Mouse (Mus musculus): ENCODE data around the gene Endog.
"Not testable (repeated sequence)": the region's sequence is repeated elsewhere in the genome, so short reads cannot be mapped to it uniquely, and the experiment has no call there.

Endog gene

GRCm38 (mm10) chr2:30166677-30167076 is 4.6 kb upstream of the Endog start:
- DNase-seq (ENCODE audit: low spot score in 2 of 2) = no peak

GRCm38 (mm10) chr2:30171997-30172382 is 697 bp downstream of the Endog start:
- DNase-seq (ENCODE audit: low spot score in 2 of 2) = no peak

DNA sequence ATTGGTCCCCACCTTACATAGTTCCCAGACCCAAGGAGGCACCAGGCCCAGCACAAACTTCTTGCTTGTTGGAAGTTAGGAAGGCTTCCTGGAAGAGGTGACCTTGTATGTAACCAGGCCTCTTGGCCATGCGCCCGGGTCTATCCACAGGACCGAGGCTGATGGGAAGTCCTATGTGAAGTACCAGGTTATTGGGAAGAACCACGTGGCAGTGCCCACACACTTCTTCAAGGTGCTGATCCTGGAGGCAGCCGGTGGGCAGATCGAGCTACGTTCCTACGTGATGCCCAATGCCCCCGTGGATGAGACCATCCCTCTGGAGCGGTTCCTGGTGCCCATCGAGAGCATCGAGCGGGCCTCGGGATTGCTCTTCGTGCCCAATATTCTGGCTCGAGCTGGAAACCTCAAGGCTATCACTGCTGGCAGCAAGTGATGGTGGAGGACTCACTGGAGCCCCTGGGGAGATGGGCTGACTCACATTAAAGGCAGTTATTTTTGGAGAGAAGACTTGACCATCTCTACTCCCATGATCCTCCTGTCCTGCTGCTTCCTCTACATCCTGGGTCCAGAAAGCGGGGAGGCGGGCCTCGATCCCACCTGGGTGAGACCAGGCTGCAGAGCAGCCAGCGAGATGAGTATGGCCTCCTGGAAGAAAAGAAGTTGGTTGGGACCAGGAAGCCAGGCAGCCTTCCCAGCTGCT is 2.4 kb downstream of the Endog start:
- no peak for DNase-seq (ENCODE audit: low spot score in 2 of 2)

DNA sequence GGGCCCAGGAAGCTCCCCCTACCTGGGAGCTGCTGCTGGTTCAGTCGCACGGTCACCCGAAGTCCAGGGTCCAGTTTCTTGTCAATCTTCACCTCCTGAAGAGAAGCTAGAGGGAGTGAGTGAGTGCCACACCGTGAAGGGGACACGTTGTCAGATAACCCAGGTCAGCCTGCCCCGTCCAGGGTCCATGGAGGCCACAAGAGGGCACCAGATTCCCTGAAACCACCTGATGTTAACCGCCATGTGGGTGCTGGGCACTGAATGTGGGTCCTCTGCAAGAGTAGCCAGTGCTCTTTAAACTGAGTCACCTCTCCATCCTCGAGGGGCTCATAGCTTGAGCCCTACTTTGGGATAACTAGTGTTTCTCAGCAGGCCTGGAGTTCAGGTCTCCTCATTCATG is 4.6 kb downstream of the Endog start:
- no peak for DNase-seq (ENCODE audit: low spot score in 2 of 2)

DNA sequence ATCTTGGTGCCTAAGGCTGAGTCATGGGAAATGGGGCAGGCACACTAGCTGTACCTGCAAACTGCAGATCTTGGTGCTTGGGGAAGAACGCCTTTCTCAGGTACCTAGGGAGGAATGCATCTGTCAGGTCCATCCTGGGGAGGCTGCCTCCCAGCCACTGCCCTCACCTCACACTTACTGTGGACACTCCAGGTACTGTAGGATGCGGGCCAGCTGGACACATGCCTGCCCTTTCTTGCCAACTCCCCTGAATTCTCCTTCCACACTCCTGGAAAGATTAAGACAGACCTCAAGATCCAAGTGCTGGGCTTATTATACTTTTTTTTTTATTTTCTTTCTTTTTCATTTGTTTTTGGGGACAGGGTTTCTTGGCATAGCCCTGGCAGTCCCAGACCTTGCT is 5.3 kb downstream of the Endog start:
- DNase-seq (ENCODE audit: low spot score in 2 of 2) = no peak

DNA sequence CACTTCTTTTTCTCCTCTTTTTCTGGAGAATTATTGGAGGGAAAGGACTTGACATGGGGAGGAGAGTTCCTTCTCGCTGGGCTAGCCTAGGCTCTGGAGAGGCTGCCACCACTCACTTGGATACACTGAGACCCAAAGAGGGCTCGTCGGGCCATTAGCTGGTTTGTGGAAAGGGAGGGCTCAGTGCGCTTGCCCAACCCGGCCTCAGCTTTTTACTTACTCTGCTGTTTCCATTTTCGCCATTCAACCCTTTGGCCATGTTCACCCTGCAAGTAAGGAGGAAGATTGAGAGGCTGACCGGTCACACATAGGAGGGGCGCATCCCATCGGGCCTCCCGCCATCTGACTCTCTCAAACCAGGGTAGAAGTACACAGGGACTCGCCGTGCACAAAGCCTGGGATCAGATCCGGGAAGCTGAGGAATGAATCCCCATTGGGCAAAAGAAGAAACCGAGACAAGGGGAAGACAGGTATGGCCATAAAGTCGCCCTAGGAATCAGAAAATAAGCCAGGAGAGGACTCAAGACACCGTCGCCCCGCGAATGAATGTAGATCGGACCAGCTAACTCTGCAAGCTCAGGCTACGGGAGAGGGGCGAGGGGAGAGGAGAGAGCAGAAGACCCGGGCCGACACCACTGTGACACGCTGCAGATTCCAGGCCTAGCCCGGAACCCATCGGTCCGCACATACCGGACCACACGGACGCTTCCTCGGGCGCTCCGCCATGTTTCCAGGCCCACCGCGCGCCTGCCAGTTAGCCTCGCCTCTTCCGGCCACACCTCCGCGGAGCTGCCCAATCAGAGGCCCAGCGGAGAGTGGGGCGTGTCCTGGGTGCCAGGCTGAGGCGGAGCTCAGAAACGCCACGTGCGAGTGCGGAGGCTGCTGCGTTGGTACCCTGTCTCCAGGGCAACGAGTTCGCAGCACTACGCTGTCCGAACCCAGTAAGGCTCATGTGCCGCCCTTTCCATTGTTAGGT is 6.7 kb downstream of the Endog start, which contains the start of gene Spout1:
TSS of gene Spout1 (minus strand) at position 760 of the 976 bp plus-strand sequence.
- DNase-seq (ENCODE audit: low spot score in 2 of 2) = peak; percentile 92 to 96

GRCm38 (mm10) chr2:30178711-30179110 is 7.4 kb downstream of the Endog start:
- not testable (repeated sequence) for DNase-seq (ENCODE audit: low spot score in 2 of 2)

DNA sequence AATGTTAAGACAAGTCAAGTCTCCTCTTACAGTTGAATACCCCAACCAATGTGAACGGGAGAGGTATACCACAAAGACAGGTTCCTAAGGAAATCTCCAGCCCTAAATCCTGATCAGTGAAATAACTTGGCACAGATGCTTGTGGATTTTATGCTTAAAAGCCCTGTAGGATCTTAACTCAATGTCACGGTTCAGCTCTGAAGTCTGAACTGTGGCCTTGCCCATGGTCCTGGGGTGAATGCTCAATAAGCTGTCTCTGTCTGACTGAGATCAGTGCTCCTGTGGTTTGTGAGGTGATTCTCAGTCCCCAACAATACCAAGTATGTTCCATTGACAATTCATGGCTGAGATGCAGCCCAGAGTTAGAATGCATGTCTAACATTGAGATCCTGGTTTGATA is 11.1 kb downstream of the Endog start:
- no peak for DNase-seq (ENCODE audit: low spot score in 2 of 2)

DNA sequence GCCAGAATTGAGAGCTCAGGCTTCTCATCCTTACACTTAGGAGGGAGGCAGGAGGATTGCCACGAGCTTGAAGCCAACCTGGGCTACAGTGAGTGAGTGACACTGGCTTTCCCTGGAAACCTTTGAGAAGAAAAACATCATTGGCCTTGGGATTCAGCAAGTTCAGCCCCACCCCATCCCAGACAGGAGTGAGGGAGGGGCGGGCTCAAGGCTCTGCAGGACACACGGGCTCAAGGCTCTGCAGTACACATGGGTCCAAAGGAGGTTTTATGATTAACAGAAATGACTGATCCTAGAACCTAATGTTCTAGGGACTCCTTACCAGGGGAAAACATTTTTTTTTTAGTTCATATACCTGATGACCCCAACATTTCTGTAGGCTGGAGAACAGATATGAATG is 12.4 kb downstream of the Endog start:
- DNase-seq (ENCODE audit: low spot score in 2 of 2) = no peak

- DNase-seq (ENCODE audit: low spot score in 2 of 2) = no peak
Observed at GRCm38 (mm10) chr2:30185276-30185675, 14.0 kb downstream of the Endog start.

GRCm38 (mm10) chr2:30185681-30186080 is 14.4 kb downstream of the Endog start:
- DNase-seq (ENCODE audit: low spot score in 2 of 2) = no peak

GRCm38 (mm10) chr2:30191790-30192580 is 20.7 kb downstream of the Endog start:
- DNase-seq (ENCODE audit: low spot score in 2 of 2) = no peak

DNA sequence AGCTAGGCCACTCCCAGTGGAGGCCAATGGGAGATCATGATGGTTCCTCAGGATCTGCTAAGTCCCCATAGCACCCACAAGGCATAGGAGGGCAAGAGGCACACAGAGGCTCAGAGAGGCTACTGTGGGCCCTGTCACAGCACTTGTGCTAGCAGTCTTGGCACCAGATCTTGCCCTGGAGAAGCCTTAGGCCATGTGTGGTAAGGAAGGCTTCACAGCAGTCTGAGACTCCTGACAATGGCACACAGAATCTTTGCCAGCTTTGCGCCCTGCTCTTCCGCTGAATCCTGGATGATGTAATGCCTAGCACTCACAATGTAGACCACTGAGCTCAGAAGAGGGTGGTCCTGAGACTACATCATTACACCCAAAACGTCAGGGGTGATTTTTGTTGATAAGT is 23.4 kb downstream of the Endog start:
- no peak for DNase-seq (ENCODE audit: low spot score in 2 of 2)

DNA sequence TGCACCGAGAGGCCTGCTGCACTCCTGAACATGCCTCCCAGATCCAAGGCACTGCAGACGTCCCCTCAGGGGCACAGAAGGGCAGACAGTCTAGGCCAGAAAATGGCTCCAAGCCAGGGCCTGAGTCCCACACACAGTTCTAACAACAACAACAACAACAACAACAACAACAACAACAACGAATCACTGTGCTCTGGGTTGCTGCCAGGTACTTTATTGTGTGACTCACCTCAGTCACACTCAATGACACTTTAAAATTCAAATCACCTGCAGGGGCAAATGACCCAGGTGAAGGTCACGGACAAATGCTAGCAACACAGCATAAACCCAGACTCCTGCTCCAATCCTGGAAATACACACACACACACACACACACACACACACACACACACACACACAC is 26.7 kb downstream of the Endog start:
- DNase-seq (ENCODE audit: low spot score in 2 of 2) = no peak

- DNase-seq (ENCODE audit: low spot score in 2 of 2) = no peak
Observed at GRCm38 (mm10) chr2:30199984-30200383, 28.7 kb downstream of the Endog start.

DNA sequence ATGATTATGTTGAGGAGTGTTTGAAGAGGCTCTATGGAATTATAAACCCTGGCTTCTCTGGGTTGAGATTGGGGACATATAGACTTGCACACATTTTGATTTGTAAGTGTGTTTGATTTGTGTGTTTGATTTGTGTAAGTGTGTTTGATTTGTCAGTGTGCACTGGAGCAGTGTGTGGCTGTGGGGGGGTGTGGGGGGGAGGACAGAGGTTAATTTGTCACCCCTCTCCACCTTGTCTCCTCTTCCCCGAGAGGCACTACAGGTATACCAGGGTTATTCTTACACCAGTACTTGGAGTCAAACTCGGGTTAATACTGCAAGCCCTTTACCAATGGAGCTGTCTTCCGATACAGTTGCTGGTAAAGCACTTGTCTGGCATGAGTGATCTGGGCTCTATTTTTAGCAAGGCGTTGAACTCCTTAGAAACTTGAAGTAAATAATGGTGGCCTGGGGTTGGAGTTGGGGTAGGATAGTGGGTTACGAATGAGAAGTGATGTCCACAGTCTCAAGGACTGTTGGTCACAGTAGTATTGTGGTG is 29.2 kb downstream of the Endog start:
- no peak for DNase-seq (ENCODE audit: low spot score in 2 of 2)

DNA sequence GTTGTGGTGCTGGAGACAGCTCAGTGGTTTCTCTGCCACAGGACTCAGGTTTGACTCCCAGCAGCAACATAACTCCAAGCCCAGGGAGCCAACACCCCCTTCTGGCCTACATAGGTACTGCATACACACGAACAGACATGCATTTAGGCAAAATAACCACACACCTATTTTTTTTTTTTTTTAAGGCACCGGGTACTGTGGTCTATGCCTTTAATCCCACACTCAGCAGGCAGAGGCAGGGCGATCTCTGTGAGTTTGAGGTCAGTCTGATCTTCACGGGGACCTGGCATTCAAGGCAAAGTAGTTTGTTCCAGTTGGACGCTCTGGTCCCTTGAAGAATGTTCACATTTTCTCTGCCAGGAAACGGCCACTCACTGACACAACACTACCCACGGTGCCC is 32.1 kb downstream of the Endog start:
- no peak for DNase-seq (ENCODE audit: low spot score in 2 of 2)

DNA sequence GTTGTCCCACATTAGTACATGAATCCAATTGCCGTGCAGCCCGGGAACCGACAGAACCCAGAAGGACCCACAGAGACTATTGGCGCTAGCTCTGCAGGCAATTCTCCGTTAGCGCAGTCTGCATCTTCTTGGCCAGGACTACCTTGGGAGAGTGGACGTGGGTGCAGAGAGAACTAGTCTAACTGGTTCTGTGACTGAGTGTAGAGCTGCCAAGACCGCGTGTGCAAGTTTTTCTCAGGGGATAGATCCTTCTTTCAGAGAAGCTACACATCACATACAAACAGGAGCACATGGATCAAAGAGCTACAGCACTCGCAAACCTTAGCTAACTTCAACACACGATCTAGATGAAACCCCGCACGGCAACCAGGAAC is 33.9 kb downstream of the Endog start:
- no peak for DNase-seq (ENCODE audit: low spot score in 2 of 2)

DNA sequence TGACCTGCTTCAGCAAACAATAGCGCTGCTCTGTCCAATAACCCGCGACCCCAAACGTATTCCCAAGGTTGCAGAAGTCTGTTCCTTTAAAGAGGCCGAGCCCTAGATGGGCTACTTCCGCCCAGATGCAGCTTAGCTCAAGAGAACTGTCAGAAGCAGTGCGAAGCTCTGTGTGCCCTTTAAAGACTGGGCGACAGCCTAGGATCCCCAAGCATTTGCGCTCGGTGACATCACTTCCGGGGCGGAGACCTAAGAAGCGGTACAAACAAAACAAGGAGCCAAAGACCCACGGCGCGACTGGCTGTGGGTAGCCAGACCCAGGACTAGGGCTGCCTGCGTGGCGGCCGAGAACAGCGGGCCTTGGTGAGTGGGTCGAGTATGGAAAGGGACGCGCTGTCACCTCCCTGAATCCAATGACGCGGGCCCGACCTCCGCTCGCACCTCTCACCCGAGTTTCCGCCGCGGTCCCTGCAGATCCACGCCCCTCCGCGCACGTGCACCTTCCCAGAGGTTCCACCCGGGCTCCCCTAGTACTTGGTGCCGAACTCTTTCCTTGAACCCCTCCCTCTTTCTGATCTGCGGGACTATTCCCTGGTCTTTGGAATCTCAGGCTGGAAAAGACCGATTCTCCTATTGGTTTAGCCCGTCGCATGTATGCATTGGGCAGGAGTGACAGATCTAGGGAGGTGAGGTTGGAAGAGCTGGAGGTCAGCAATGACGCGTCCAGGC is 34.5 kb downstream of the Endog start, which contains the start of gene Kyat1:
TSS of gene Kyat1 (minus strand) at position 219 of the 729 bp plus-strand sequence.
- peak; percentile 89 to 95 for DNase-seq (ENCODE audit: low spot score in 2 of 2)

- no peak for DNase-seq (ENCODE audit: low spot score in 2 of 2)
Observed at GRCm38 (mm10) chr2:30207401-30207800, 36.1 kb downstream of the Endog start.

DNA sequence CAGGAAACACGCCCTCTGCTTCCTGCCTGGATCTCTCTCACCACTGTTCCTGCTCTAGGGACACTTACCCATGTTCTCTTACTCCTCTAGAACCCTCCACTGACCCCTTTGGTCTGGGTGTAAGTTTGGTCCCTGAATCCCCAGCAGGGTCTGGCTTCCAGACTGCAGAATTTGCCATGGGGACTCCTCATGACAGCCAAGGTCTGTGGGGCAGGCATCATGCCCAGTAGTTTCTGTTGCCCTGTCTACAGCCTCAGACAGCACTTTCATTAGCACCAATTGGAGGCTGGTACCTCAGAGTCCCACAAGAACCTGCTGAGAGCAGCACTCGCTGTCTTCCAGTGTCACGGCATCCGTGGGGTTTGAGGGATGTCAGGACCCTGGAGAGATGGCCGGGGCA is 36.6 kb downstream of the Endog start:
- no peak for DNase-seq (ENCODE audit: low spot score in 2 of 2)

Measured in frontal cortex, postnatal 36 days (tissue).